Mouse (Mus musculus) hindbrain, embryonic 13.5 days (tissue): ENCODE data around the gene Cog6. TPM values are rescaled to one million over a fixed set of nuclear protein-coding genes. Genes with fewer than 3 reads are reported as not detected.

Experiments
- ATAC-seq: fragments of 200-750 bp; cut with Nextera tagmentation; 2 replicates; pipeline ENCODE4 v1.8.0; 2017; ENCODE audit warnings: moderate TSS enrichment; ENCODE audit not compliant: low FRiP score
- H3K27ac ChIP-seq: fragments of 300-500 bp; sonication (generic); 2 replicates; pipeline ENCODE4 v1.5.1; 2015; ENCODE audit warnings: inconsistent platforms, mild to moderate bottlenecking, moderate library complexity
- H3K27me3 ChIP-seq: fragments of 300-500 bp; sonication (generic); 2 replicates; pipeline ENCODE4 v1.6.1; 2015; ENCODE audit warnings: mild to moderate bottlenecking, inconsistent platforms
- H3K36me3 ChIP-seq: fragments of 300-500 bp; sonication (generic); 2 replicates; pipeline ENCODE4 v1.6.1; 2015; ENCODE audit warnings: mild to moderate bottlenecking, inconsistent platforms
- H3K4me1 ChIP-seq: fragments of 300-500 bp; sonication (generic); replicated peaks from 2 replicates; pipeline ENCODE4 v1.6.1; 2015; ENCODE audit warnings: inconsistent platforms
- H3K4me2 ChIP-seq: fragments of 300-500 bp; sonication (generic); 2 replicates; pipeline ENCODE4 v1.6.1; 2015; ENCODE audit warnings: inconsistent platforms, mild to moderate bottlenecking, moderate library complexity
- H3K4me3 ChIP-seq: fragments of 300-500 bp; sonication (generic); 2 replicates; pipeline ENCODE4 v1.5.1; 2015; ENCODE audit warnings: mild to moderate bottlenecking, inconsistent platforms
- H3K9ac ChIP-seq: fragments of 300-500 bp; sonication (generic); 2 replicates; pipeline ENCODE4 v1.6.1; 2015; ENCODE audit warnings: mild to moderate bottlenecking, inconsistent platforms
- H3K9me3 ChIP-seq: fragments of 300-500 bp; sonication (generic); 2 replicates; pipeline ENCODE4 v1.6.1; 2016; ENCODE audit warnings: inconsistent platforms
- WGBS: fragments of 180-500 bp; shearing (Covaris S2); methylation state at CpG from one replicate; pipeline ENCODE4 v1.1.7; 2015; 5-methylcytosine and 5-hydroxymethylcytosine counted together
- polyA plus RNA-seq: library from polyadenylated mRNA; unstranded; fragments of >200 nt; fragmentation: Nextera tagmentation; extraction: Ambion mirVana; gene quantifications from 2 replicates; pipeline ENCODE4 v1.2.1, GENCODE M21; 2015

Gene Cog6
- 53.5 and 57.6 TPM in 2 replicates for polyA plus RNA-seq

DNA sequence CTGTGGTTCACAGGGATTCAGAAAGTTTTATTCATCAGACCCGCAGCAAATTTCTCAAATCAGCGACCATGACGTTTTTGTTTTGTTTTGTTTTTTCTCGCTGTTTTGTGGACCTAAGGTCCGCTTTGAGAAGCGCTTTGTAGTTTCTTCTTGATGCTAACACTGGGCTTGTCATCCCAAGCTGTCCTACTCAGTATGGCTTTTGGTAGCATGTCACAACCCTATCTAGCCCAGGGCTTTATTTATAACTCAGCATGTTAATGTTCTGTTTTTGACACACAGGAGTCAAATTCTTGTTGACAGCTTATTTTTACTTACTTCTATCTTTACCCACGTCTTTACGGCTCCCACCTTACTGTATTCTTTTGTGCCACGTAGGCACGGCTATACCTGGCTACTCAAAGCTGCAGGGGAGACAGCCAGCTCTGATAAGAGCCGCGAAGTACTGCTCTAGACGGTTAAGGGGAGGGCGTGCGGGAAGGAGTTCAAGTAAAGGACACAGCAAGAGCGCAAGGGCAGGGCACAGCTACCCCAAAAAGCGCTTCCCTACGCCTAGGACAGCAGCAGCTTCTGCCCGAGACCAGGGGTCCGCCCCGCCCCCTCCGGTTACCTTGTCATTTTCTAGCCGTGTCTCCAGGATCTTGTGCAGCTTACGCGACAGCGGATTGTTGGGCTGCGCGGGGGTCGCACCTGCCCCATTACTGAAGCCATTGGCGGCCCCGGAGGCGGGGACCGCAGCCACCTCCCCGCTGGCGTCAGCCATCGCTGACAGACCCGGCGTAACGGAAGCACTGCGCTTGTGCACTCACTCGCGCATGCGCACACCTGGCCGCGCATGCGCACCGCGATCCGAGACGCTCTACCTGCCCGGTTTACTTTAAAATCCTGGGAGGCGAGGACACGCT lies at the start of gene Cog6:
Gene Cog6 (minus strand): TSS at position 802 of the 905 bp plus-strand sequence.
- Histone ChIP-seq H3K9ac (peak within 1 kb of the TSS; percentile 90), H3K27me3 (no peaks in the 10 kb centered on the region), H3K4me2 (peak within 1 kb of the TSS; percentile 75), H3K4me1 (peaks cover 6% of the 10 kb centered on the region), H3K36me3 (peaks cover 20% of the 10 kb centered on the region), H3K4me3 (peak within 1 kb of the TSS; percentile 79), H3K27ac (peak within 1 kb of the TSS; percentile 86), H3K9me3 (no peaks in the 10 kb centered on the region)
- ATAC-seq: peak; percentile 95
- WGBS: 6% methylated on average over 53 of the region's 53 CpGs

DNA sequence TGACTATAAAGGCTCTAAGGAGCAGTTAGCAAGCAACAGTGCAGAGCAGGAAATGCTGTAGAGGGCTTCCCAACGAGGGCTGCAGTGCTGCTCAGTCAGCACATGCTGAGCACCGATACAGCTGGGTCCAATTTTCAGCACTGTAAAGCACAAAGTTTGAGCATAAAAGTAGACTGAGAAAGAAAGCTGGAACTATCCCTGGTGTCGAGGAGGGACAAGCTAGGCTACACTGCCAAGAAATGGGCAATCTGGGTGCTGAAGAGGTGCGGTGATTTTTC lies 49.0 kb upstream of the Cog6 start:
- H3K9me3 ChIP-seq: no peaks in the 10 kb centered on the region
- ATAC-seq: no peak
- no peak overlapping the region for H3K27ac ChIP-seq
- H3K36me3 ChIP-seq: no peaks in the 10 kb centered on the region
- H3K4me1 ChIP-seq: peaks cover 11% of the 10 kb centered on the region; the same call in 1 of the 2 replicates
- H3K9ac ChIP-seq: no peak overlapping the region
- H3K27me3 ChIP-seq: no peaks in the 10 kb centered on the region
- WGBS: 77% methylated on average over 4 of the region's 4 CpGs
- no peak overlapping the region for H3K4me3 ChIP-seq
- no peak overlapping the region for H3K4me2 ChIP-seq

DNA sequence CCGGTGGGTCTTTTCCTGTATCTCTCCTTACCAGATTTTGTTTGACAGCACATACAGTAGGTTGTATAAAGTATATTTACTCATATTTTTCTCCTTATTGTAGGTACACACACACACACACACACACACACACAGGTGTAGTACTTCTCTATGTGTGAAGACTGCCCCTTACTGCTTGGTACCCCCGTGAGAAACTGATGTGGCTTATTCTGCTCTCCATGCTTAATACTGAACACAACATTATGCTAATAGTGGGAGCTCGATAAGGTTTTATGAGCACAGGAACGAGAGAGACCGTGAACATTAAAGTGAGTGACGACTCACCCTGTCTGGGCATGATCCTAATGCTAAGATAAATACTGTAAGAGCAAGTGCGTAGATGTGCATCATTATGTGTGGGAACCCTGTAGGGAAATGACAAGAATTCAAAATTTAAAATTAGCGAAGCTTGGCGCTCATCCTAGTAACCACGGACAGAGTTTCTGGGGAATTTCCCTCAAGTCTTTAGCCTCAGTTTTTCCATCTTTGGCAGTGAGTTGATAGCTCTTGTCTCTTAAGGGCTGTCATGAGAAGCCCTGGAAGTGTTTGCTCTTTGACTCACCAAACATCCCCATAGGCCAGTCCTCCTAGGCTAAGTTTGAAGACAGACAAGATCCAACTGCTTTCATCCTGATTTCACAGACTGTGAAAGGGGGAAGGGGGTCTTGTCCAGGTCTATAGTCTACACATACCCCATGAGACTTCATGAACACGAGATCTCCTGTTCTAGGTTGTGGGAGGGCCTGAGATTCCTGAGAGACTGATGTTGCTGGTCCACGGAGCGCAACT lies 48.4 kb upstream of the Cog6 start:
- H3K4me2 ChIP-seq: no peak overlapping the region
- H3K9me3 ChIP-seq: no peaks in the 10 kb centered on the region
- no peaks in the 10 kb centered on the region for H3K36me3 ChIP-seq
- no peaks in the 10 kb centered on the region for H3K27me3 ChIP-seq
- H3K27ac ChIP-seq: no peak overlapping the region
- no peak overlapping the region for H3K4me3 ChIP-seq
- WGBS: 74% methylated on average over 13 of the region's 13 CpGs
- H3K9ac ChIP-seq: no peak overlapping the region
- no peak for ATAC-seq
- H3K4me1 ChIP-seq: peaks cover 11% of the 10 kb centered on the region; the same call in 1 of the 2 replicates

DNA sequence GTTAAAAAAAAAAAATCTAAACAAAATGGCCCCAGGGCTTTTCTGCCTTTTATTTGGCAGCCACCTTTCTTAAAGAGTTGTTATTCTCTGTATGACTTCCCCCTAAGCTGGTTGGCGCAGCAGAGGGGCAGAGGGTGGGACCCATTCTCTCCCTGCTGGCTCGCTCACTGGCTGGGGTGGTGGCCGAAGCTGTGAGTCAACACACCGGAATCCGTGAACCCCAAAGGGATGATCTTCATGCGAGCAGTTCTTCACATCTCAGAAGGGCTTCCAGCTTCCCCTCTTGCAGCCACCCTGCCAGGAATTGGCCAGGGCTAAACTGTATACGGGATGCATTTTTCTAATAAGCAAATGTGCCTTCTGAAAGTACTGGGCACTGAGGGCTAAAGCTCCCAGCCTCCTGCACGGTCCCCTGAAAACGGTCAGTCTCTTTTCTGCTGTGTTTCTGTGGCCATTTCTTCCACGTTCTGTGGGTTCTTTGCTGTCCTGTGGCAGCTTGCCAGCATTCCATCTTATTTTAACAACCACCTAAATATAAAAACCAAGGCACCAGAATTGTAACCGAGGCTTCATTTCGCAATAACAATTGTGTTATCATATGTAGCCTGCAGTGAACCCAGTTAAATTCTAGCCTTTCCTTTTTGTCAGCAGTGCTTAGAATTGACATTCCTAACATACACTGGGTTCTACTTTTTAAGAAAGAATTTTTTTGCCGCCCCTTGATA lies 46.5 kb upstream of the Cog6 start:
- H3K9me3 ChIP-seq: no peaks in the 10 kb centered on the region
- H3K27ac ChIP-seq: 0 out of 2 replicates have a peak overlapping the region, but pooled peaks have one; percentile 0
- no peaks in the 10 kb centered on the region for H3K36me3 ChIP-seq
- H3K4me1 ChIP-seq: peaks cover 21% of the 10 kb centered on the region; the same call in 1 of the 2 replicates
- WGBS: 67% methylated on average over 13 of the region's 13 CpGs
- no peak overlapping the region for H3K4me2 ChIP-seq
- ATAC-seq: no peak
- no peak overlapping the region for H3K9ac ChIP-seq
- no peak overlapping the region for H3K4me3 ChIP-seq
- no peaks in the 10 kb centered on the region for H3K27me3 ChIP-seq

DNA sequence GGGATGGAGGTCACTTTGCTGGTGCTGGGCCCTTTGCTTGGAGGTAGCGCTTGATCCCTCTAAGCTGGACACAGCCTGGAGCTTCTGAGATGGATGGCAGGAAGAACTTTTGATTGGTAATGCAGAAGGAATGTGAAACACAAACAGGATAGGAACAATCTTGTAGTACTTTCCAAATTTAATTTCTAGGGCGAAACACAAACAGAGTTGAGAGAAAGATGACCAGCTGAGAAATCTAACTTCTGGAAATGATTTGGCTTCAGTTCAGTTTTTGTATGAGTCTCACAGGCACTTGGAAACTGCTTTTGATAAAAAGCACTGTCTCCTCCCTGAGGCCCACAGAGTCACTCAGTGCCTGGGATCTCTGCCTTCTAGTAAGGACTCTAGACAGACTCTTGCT lies 42.9 kb upstream of the Cog6 start:
- H3K9me3 ChIP-seq: no peaks in the 10 kb centered on the region
- H3K27me3 ChIP-seq: no peaks in the 10 kb centered on the region
- H3K36me3 ChIP-seq: no peaks in the 10 kb centered on the region
- H3K4me3 ChIP-seq: no peak overlapping the region
- H3K27ac ChIP-seq: no peak overlapping the region
- ATAC-seq: no peak
- no peak overlapping the region for H3K9ac ChIP-seq
- no peak overlapping the region for H3K4me2 ChIP-seq
- H3K4me1 ChIP-seq: peaks cover 28% of the 10 kb centered on the region
- 88% methylated on average over 2 of the region's 2 CpGs for WGBS

DNA sequence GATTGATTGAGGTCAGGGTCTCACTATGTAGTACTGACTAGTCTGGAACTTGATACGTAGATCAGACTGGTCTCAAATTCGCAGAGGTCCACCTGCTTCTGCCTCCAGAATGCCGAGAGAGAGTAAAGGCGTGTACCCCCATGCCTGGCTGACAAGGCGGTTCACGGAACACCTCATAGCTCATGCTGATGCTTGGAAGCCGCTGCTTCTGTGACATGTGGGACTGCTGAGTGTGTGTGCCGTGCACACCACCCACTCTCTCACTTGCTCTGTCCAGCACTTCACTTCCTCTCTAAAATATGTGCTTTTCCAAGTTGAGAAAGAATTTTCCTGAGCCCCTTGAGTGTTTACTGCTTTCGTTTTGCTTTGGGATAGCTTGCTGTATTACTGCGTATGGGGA lies 39.4 kb upstream of the Cog6 start:
- Histone ChIP-seq H3K27ac (no peak overlapping the region), H3K9ac (no peak overlapping the region), H3K27me3 (no peaks in the 10 kb centered on the region), H3K36me3 (no peaks in the 10 kb centered on the region), H3K4me3 (no peak overlapping the region), H3K9me3 (no peaks in the 10 kb centered on the region), H3K4me1 (peaks cover 29% of the 10 kb centered on the region), H3K4me2 (no peak overlapping the region)
- no peak for ATAC-seq
- 88% methylated on average over 10 of the region's 10 CpGs for WGBS

DNA sequence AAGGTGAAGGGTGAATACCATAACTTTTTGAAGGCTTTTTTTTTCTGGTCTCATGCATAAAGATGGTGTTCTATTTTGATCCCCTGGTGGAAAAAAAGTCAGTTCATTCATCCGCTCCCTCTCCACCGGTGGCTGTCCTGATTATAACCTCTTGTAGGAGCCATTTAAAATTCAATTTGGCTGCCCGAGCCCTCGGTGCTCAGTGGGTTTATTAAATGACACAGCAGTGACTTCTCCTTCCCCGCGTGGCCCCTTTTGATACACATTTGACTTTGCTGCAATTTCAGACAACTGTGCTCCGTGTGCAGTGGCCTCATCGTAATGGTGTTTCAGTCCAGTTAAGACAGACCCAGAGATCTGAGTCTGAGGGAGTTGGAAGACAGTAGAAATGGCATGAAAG lies 35.3 kb upstream of the Cog6 start:
- Histone ChIP-seq H3K9me3 (no peaks in the 10 kb centered on the region), H3K9ac (no peak overlapping the region), H3K27me3 (no peaks in the 10 kb centered on the region), H3K27ac (no peak overlapping the region), H3K4me3 (no peak overlapping the region), H3K4me1 (peaks cover 18% of the 10 kb centered on the region), H3K4me2 (no peak overlapping the region), H3K36me3 (no peaks in the 10 kb centered on the region)
- WGBS: 20% methylated on average over 8 of the region's 8 CpGs
- ATAC-seq: no peak

DNA sequence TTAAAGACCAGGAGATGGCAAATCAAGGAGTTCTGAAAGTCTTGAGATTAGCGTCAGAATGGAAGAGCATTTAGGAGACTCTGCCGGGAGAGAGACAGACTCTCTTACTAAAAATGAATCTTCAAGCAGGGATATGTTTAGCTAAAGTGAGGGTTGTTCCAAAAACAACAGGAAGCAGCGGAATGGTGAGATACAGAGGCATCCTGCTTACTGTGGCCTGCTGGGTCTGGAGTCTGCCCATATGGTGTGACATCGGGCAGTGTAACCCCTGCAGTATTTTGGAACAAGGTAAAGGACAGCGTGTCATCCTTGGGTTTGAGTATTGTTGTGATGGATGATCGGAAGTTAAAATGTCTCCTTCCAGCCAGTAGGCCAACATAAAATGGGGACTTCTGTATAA lies 29.3 kb upstream of the Cog6 start:
- Histone ChIP-seq H3K4me3 (no peak overlapping the region), H3K36me3 (no peaks in the 10 kb centered on the region), H3K9ac (no peak overlapping the region), H3K4me1 (peaks cover 35% of the 10 kb centered on the region), H3K9me3 (no peaks in the 10 kb centered on the region), H3K4me2 (peak overlapping the region; percentile 17; the same call in 1 of the 2 replicates), H3K27me3 (peaks cover 4% of the 10 kb centered on the region; the same call in 1 of the 2 replicates), H3K27ac (no peak overlapping the region)
- no peak for ATAC-seq
- 84% methylated on average over 6 of the region's 6 CpGs for WGBS

DNA sequence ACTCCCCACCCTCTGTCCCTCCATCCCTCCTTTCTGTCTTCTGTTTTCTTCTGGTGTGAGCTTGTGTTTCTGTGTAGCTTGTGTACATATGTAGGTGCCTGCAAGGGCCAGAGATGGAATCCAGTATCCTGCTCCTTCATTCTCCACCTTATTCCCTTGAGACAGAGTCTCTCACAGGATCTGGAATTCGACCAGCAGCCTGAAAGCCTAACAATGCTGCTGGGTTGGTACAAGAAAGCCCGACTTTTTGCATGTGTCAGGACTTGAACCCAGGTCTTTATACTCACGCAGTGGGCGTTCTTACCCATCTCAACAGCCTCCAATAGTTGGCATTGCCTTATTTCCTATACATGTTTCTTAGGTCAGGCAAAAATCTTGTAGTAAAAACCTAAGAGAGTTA lies 28.7 kb upstream of the Cog6 start:
- Histone ChIP-seq H3K4me3 (0 out of 2 replicates have a peak overlapping the region, but pooled peaks have one; percentile 9), H3K4me1 (peaks cover 41% of the 10 kb centered on the region), H3K9ac (no peak overlapping the region), H3K4me2 (peak overlapping the region; percentile 27; the same call in 1 of the 2 replicates), H3K27ac (no peak overlapping the region), H3K36me3 (no peaks in the 10 kb centered on the region), H3K27me3 (peaks cover 4% of the 10 kb centered on the region; the same call in 1 of the 2 replicates), H3K9me3 (no peaks in the 10 kb centered on the region)
- 88% methylated on average over 4 of the region's 4 CpGs for WGBS
- no peak for ATAC-seq

DNA sequence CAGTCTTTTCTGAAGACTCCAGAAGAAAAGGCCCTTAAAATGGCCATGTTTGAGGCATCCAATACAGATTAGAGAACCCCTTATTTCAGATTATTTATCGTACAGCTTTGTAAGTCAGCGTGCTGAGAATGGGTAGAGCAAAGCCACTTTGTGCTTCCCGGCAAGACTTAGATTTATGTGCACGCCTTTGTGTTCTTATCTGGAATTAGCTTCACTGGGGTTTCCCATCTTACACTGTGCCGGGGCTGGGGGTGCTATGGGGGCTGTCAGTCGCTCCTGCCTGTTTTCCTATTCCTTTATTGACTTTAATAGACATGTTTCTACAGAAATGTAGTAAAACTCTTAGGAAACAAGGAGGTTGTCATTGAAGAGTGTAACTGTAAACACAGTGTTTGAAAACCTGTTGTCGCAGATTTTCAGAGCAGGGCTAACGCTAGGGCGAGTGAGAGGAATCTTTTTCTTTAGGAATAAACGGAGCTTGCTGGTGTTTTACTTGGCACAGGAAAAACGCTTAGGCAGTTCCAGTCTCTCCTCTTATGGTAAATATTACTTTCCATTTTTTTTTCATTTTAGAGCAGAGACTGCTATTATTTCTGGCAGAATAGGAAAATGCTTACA lies 27.8 kb upstream of the Cog6 start:
- Histone ChIP-seq H3K27me3 (peaks cover 4% of the 10 kb centered on the region; the same call in 1 of the 2 replicates), H3K4me1 (peaks cover 43% of the 10 kb centered on the region), H3K9me3 (no peaks in the 10 kb centered on the region), H3K27ac (peak overlapping the region; percentile 62; the same call in 1 of the 2 replicates), H3K36me3 (no peaks in the 10 kb centered on the region), H3K4me3 (peak overlapping the region; percentile 69), H3K4me2 (peak overlapping the region; percentile 84), H3K9ac (peak overlapping the region; percentile 51)
- no peak for ATAC-seq
- 51% methylated on average over 11 of the region's 11 CpGs for WGBS

DNA sequence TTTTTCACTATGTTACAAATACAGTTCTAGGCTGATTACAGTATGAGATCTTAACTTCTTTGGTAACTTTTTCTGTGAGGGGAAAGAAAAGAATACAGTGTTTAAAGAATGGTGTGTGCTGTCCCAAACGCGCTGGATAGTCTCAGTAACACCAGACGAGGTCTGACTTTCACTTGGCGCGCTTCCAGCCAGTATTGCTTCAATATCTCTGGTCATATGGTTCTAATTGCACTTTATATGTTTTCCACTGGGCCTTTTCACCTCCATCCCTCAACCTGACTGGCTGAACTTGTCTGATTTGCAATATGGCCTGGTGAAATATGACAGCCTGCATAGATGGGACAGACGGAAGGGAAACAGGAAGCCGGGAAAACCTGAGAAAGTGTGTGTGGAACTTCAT lies 27.2 kb upstream of the Cog6 start:
- 49% methylated on average over 7 of the region's 7 CpGs for WGBS
- Histone ChIP-seq H3K36me3 (no peaks in the 10 kb centered on the region), H3K9ac (peak overlapping the region; percentile 51), H3K27me3 (peaks cover 4% of the 10 kb centered on the region; the same call in 1 of the 2 replicates), H3K4me3 (peak overlapping the region; percentile 69), H3K27ac (peak overlapping the region; percentile 62; the same call in 1 of the 2 replicates), H3K9me3 (no peaks in the 10 kb centered on the region), H3K4me2 (peak overlapping the region; percentile 84), H3K4me1 (peaks cover 43% of the 10 kb centered on the region)
- no peak for ATAC-seq
